Mouse (Mus musculus): ENCODE measurements at regions not wholly inside any gene's neighbourhood (a gene's known extent, or its start where the extent isn't known, plus 50 kb on each side); places are given as distances from the start of the nearest gene placed in this dataset.

DNA sequence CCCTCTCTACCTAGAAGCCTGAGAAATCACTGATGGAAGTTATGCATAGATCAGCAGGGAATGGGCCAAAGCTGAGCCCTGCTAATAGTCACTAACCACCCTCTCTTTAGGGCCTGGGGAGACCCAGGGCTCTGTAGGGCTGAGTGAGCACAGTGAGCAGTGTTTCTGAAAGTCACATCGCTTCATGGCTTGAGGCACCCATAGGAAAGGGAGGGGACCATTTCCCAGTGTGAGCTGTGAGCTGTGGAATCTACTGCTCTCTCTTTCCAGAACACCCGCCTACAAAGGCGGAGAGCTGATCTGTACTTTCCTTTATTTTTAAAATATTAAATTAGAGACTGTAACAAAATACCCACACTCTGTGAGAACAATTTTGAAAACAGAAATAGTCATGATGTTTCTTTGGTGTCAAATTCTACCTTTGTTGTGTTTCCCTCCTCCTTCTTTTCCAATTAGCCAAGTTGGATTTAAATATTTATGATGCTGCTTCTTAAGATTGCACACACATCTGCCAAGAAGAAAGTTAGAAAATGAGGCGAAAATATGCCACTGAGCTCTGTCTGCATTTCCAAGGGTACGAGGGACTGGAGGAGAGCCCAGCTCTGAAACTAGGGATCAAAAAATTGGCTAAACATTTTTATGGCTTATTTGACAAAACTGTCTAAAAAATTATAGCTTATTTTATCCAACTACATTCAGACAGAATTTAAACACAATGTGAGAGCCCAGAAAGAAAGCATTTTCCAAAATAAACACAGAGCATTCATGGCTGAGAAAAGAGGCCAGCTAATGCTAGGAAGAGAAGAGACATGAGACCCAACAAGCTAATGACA lies 111.7 kb upstream of the Tmtc1 start:
- 74% methylated on average over 5 of the region's 5 CpGs for WGBS
- Histone ChIP-seq H3K4me3 (replicated peaks; ENCODE audit: extremely low read depth, low read depth, low read length) (no peak overlapping the region), H3K4me1 (ENCODE audit: control insufficient read depth, insufficient read depth, low read length) (no peaks in the 10 kb centered on the region)
- TF ChIP-seq CTCF (IDR thresholded peaks at IDR 0.05; ENCODE audit: insufficient read depth, low read length) = no peak
- no peak for TF ChIP-seq POLR2A (IDR thresholded peaks at IDR 0.05; ENCODE audit: borderline replicate concordance, extremely low read depth, low read depth, low read length)
- no peak for DNase-seq

DNA sequence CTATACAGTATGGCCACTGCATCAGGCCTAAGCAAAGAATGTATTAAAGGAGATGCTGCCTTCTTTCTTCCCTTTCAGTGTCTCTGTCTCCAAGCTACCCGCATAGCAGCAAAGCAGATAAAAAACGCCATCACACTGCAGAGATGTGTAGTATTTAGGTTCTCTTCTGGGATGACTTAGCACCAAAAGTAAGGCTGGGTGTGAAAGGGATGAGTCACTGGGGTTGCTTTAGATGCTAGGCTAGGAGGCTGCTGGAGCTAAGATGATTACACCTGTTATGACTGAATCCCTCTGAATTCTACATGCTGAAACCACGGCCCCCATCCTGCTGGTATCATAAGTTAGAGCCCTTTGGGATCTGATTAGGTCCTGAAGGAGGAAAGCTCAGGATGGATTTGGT lies 110.3 kb upstream of the Tmtc1 start:
- TF ChIP-seq CTCF (IDR thresholded peaks at IDR 0.05; ENCODE audit: insufficient read depth, low read length) = no peak
- no peak for TF ChIP-seq POLR2A (IDR thresholded peaks at IDR 0.05; ENCODE audit: borderline replicate concordance, extremely low read depth, low read depth, low read length)
- no peak for DNase-seq
- Histone ChIP-seq H3K4me1 (ENCODE audit: control insufficient read depth, insufficient read depth, low read length) (no peaks in the 10 kb centered on the region), H3K4me3 (replicated peaks; ENCODE audit: extremely low read depth, low read depth, low read length) (no peak overlapping the region)
- 86% methylated on average over 3 of the region's 3 CpGs for WGBS

GRCm38 (mm10) chr6:148553616-148554015 lies 109.4 kb upstream of the Tmtc1 start:
- WGBS = 62% methylated on average over 5 of the region's 5 CpGs
- Histone ChIP-seq H3K4me1 (ENCODE audit: control insufficient read depth, insufficient read depth, low read length) (no peaks in the 10 kb centered on the region), H3K4me3 (replicated peaks; ENCODE audit: extremely low read depth, low read depth, low read length) (no peak overlapping the region)
- no peak for TF ChIP-seq POLR2A (IDR thresholded peaks at IDR 0.05; ENCODE audit: borderline replicate concordance, extremely low read depth, low read depth, low read length)
- TF ChIP-seq CTCF (IDR thresholded peaks at IDR 0.05; ENCODE audit: insufficient read depth, low read length) = no peak
- no peak for DNase-seq

DNA sequence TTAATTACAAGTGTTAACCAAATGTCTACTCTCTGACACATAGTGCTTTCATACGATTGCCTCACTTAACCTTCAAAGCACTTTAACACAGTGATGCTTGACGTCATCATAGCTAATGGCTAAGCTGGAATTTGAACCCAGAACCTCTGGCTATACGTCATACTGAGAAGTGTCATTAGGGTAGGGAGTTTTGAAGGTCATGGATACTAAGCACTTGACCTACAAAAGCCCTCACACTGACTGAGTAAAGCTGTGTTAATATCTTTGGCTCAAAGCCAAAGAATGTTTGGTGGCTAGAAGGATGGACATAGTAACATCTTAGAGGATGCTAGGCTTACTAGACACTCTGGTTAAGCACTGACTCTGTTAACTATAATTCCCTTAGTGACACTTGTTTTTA lies 106.9 kb upstream of the Tmtc1 start:
- no peaks in the 10 kb centered on the region for H3K4me1 ChIP-seq (ENCODE audit: control insufficient read depth, insufficient read depth, low read length)
- DNase-seq = no peak
- TF ChIP-seq CTCF (IDR thresholded peaks at IDR 0.05; ENCODE audit: insufficient read depth, low read length) (no peak), POLR2A (IDR thresholded peaks at IDR 0.05; ENCODE audit: borderline replicate concordance, extremely low read depth, low read depth, low read length) (no peak)
- H3K4me3 ChIP-seq (replicated peaks; ENCODE audit: extremely low read depth, low read depth, low read length) = no peak overlapping the region
- WGBS = 43% methylated on average over 3 of the region's 3 CpGs

GRCm38 (mm10) chr6:148548138-148548778 lies 104.1 kb upstream of the Tmtc1 start:
- Histone ChIP-seq H3K4me1 (ENCODE audit: control insufficient read depth, insufficient read depth, low read length) (no peaks in the 10 kb centered on the region), H3K4me3 (replicated peaks; ENCODE audit: extremely low read depth, low read depth, low read length) (no peak overlapping the region)
- no peak for TF ChIP-seq CTCF (IDR thresholded peaks at IDR 0.05; ENCODE audit: insufficient read depth, low read length)
- TF ChIP-seq POLR2A (IDR thresholded peaks at IDR 0.05; ENCODE audit: borderline replicate concordance, extremely low read depth, low read depth, low read length) = no peak
- WGBS = 46% methylated on average over 2 of the region's 2 CpGs
- DNase-seq = no peak

DNA sequence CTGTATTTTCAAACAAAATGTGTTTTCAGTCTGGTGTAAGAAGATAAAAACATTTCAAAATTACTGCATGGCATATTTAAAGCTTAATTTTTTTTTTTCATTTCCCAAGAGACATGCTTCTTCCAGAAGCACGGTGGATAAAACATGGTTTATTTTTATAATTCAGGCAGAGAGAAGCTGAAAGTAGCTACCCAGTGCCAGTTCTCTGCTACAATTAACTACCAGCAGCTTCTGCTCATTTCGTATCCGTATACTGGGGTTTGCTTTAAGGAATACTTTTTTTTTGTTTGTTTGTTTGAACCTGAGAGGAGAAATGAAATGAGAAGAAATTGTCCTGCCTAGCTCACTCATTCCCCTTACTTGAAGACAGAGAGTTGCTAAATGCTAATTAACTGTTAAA lies 98.9 kb upstream of the Tmtc1 start:
- no peak overlapping the region for H3K4me3 ChIP-seq (replicated peaks; ENCODE audit: extremely low read depth, low read depth, low read length)
- TF ChIP-seq POLR2A (IDR thresholded peaks at IDR 0.05; ENCODE audit: borderline replicate concordance, extremely low read depth, low read depth, low read length) (no peak), CTCF (IDR thresholded peaks at IDR 0.05; ENCODE audit: insufficient read depth, low read length) (no peak)
- no peaks in the 10 kb centered on the region for H3K4me1 ChIP-seq (ENCODE audit: control insufficient read depth, insufficient read depth, low read length)
- WGBS = 65% methylated on average over 3 of the region's 3 CpGs
- no peak for DNase-seq

GRCm38 (mm10) chr6:148541981-148542380 lies 97.8 kb upstream of the Tmtc1 start:
- DNase-seq = no peak
- 80% methylated on average over 2 of the region's 2 CpGs for WGBS
- H3K4me3 ChIP-seq (replicated peaks; ENCODE audit: extremely low read depth, low read depth, low read length) = no peak overlapping the region
- no peaks in the 10 kb centered on the region for H3K4me1 ChIP-seq (ENCODE audit: control insufficient read depth, insufficient read depth, low read length)
- no peak for TF ChIP-seq CTCF (IDR thresholded peaks at IDR 0.05; ENCODE audit: insufficient read depth, low read length)
- TF ChIP-seq POLR2A (IDR thresholded peaks at IDR 0.05; ENCODE audit: borderline replicate concordance, extremely low read depth, low read depth, low read length) = no peak

GRCm38 (mm10) chr6:148539207-148539960 lies 95.2 kb upstream of the Tmtc1 start:
- WGBS = 69% methylated on average over 4 of the region's 4 CpGs
- H3K4me3 ChIP-seq (replicated peaks; ENCODE audit: extremely low read depth, low read depth, low read length) = no peak overlapping the region
- H3K4me1 ChIP-seq (ENCODE audit: control insufficient read depth, insufficient read depth, low read length) = no peaks in the 10 kb centered on the region
- no peak for DNase-seq
- TF ChIP-seq CTCF (IDR thresholded peaks at IDR 0.05; ENCODE audit: insufficient read depth, low read length) = no peak
- no peak for TF ChIP-seq POLR2A (IDR thresholded peaks at IDR 0.05; ENCODE audit: borderline replicate concordance, extremely low read depth, low read depth, low read length)

DNA sequence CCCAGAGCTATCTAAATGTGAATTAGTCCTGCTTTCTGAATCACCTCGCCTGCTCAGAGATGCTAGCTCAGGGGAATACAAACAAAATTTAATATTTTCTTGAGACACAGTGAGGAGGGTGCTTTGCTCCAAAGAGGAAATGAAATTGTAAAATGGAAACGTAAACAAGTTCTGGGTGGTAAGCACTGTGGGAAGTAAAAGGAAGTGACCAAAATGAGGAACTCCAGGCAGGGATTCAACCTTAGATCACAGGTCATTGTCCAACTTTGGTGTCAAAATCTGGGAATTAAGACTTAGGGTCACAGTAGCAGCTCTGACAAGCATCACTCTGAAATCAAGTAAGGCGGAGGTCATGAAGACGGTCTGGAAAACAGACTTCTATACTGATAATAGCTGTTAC lies 90.2 kb upstream of the Tmtc1 start:
- TF ChIP-seq CTCF (IDR thresholded peaks at IDR 0.05; ENCODE audit: insufficient read depth, low read length) (no peak), POLR2A (IDR thresholded peaks at IDR 0.05; ENCODE audit: borderline replicate concordance, extremely low read depth, low read depth, low read length) (no peak)
- DNase-seq = no peak
- WGBS = 69% methylated on average over 4 of the region's 4 CpGs
- H3K4me1 ChIP-seq (ENCODE audit: control insufficient read depth, insufficient read depth, low read length) = no peaks in the 10 kb centered on the region
- no peak overlapping the region for H3K4me3 ChIP-seq (replicated peaks; ENCODE audit: extremely low read depth, low read depth, low read length)

Data from lung, adult 2 months (tissue).